Mouse (Mus musculus) telencephalon, adult 2 months (tissue): ENCODE measurements around the gene Zfp579.
"Not testable (repeated sequence)": the region's sequence is repeated elsewhere in the genome, so short reads cannot be mapped to it uniquely, and the experiment has no call there.

ENCODE experiments used
- DNase-seq: peaks from one replicate; pipeline ENCODE4 v3.0.0-alpha.2; 2011; ENCODE audit warnings: low read depth, low spot score

Zfp579 gene

DNA sequence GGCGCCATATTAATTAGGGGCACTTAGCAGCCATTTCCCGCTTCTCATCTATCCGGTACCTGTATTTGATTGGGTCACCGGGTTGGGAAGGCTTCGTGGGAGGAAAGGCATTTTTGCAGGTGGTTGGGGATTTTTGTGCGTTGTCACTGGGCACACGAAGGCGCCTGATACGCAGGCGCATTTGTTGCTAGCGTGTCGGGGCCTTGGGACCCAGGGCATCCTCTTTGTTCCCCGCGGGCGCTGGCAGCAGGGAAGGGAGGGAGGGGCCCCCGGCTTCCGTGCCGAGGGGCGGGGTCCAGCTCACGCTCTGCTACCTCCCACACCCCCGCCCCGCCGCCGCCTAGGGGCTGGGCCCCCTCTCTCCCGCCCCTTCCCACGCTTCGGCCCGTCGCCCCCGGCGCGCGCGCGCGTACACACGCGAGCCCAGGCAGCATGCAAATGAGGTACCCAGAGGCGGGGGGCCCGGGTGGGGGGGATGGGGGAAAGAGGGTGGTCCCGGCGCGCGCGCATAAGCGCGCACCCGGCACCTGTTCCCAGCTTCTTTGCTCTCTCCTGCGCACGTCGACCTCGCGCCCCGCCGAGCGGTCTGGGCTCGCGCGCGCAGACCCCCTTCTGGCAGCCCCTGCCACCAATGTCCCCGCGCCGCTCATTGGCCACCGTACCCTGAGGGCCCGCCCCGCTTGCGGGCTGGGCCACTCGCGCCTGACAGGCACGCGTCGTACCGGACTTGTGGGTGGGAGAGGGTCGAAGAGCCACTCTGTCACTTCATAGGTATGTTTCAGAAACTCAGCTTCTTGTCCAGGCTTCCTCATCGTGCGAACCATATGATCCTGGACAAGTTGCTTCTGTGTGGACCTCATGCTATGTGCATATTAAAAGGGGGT is 19.4 kb upstream of the Zfp579 start, which contains the start of gene Gm44973:
Gm44973 (plus strand) TSS at position 379 of the 884 bp plus-strand sequence.
- DNase-seq: peak; percentile 98

- peak; percentile 98 for DNase-seq
Measured at GRCm38 (mm10) chr7:5014251-5015117, 18.5 kb upstream of the Zfp579 start, which contains the start of the genes Zfp524 and Fiz1. Zfp524 (plus strand) TSS chr7:5014415. Fiz1 (minus strand) TSS chr7:5014697.

GRCm38 (mm10) chr7:5012681-5013513 is 16.9 kb upstream of the Zfp579 start:
- no peak for DNase-seq

DNA sequence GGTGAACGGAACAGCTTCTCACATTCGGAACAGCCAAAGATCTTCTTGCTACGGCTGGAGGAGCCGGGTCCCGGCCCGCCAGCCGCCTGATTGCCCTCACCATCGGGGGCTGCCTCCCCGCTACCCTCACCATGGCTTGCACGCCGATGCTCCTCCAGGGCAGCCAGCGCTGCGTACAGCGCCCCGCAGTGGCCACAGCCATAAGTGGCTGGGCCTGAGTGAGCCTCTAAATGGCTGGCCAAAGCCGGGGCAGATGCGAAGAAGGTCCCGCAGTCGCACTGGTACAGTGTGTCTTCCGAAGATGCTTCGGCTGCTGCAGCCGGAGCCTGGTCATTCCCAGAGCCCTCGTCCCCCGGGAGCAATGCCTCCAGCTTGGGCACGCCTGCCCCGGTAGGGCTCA is 12.3 kb upstream of the Zfp579 start:
- DNase-seq: no peak

GRCm38 (mm10) chr7:5002876-5003275 is 6.9 kb upstream of the Zfp579 start:
- DNase-seq: not testable (repeated sequence)

- no peak for DNase-seq
Measured at GRCm38 (mm10) chr7:4999876-5000275, 3.9 kb upstream of the Zfp579 start.

DNA sequence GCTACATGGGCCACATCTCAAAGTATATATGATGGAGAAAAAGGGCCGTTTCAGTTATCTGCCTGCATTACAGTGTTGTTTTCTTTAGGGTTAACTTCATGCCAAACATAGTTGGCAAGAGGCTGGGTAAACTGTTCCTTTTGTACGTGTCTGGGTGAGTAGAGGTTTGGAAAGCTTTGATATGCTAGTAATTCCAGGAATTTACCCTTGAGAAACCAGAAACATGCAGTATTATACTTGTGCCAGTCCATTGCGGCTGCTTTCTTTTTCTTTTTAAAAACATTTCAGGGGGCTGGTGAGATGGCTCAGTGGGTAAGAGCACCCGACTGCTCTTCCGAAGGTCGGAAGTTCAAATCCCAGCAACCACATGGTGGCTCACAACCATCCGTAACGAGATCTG is 976 bp upstream of the Zfp579 start:
- DNase-seq: no peak

DNA sequence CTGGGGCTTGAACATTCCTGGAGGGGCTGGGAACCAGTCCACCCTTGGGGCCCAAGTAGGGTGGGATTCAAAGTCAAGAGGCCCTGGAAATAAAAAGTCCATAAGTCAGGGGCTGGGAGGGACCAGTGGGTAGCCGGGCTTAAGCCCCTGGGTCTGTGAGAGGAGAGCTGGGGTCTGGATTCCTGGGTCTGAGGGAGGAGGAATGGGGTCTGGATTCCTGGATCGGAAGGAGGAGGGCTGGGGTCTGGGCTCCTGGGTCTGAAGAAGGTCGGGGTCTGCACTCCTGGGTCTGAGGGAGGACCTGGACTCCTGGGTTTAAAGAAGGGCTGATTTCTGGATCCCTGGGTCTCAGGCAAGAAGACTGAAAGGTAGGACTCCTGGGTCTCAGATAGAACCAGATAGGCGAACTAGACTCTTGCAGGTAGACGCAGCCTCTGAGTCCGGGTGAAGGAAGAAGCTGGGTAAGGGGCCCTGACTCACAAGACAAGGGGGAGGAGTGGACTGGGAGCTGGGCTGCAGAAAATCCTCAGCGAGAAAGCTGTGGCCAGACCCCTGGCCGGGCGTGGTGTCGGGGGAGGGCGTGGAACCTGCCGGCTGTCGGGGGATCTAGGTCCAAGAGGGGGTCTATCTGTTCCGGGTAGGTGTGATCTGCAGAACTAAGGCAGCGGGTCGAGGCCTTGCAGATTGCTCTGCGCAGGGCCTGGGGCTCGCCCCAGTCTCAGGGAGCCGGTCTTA is 523 bp downstream of the Zfp579 start:
- no peak for DNase-seq

DNA sequence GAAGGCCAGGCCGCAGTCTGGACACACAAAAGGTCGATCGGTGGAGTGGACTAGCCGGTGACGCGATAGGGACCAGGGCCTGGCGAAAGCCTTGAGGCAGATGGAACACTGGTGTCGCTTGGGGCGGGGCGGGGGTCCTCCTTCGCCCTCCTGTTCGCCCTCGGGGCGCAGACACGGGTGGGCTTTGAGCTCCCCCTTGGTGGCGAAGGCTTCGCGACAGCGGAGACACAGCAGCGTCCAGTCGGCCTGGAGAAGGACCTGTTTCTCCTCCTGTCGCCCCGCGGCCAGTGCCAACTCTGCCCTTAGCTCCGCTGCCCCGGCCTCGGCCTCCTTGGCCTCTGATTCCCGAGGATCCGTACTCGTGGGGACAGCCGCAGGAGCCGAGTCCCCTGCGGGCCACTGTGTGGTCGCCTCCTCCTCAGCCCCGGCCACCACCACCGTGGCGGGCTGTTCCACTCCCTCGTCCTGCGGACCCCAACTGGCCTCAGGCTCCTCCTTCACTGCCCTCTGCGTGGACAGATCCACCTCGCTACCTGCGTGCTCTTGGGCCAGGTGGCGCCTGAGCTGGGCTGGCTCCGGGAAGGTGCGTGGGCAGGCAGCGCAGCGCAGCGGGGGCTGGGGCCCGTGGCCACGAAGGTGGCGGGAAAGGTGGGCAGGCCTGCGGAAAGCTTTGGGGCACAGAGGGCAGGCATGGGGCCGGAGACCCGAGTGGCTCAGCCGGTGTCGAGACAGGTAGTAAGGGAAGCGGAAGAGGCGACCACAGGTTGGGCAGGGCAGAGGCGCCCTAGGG is 1.8 kb downstream of the Zfp579 start:
- no peak for DNase-seq

- no peak for DNase-seq
Measured at GRCm38 (mm10) chr7:4993347-4993998, 2.5 kb downstream of the Zfp579 start.

GRCm38 (mm10) chr7:4988250-4988649 is 7.7 kb downstream of the Zfp579 start:
- DNase-seq: no peak

DNA sequence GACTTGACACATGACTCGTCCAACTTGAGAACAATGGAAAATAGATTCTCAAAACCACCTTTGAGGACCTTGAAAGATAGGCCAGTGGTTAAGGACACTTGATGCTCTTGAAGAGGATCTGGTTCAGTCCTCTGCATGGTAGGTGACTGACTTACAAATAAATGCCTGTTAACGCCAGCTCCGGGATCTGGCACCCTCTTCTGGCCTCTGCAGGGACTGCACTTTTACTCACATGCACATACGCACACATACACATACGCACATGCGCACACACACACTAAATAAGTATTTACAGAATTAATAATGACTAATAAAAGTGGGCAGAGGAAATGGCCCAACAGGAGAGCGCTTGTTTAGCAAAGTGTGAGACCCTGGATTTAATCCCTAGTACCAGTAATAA is 19.1 kb downstream of the Zfp579 start:
- no peak for DNase-seq

DNA sequence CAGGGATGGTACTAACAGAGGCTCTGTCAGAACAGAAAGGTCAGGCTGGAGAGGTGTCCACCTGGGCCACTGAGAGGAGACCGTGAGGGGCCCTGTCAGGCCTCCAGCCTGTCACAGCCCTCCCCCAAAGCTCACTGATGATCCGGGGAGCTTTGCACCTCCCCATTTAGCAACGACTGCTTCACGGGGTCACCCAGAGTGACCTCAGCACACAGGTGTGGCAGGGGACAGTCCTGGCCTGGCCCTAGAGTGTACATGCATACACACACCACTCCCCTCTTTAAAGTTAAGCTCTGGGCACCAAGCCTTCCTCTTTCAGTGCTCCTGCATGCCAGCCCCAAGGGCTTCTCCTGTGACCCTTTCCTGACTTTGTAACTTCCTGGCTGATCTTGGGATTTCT is 20.5 kb downstream of the Zfp579 start:
- no peak for DNase-seq

GRCm38 (mm10) chr7:4972321-4973047 is 23.5 kb downstream of the Zfp579 start:
- DNase-seq: no peak

DNA sequence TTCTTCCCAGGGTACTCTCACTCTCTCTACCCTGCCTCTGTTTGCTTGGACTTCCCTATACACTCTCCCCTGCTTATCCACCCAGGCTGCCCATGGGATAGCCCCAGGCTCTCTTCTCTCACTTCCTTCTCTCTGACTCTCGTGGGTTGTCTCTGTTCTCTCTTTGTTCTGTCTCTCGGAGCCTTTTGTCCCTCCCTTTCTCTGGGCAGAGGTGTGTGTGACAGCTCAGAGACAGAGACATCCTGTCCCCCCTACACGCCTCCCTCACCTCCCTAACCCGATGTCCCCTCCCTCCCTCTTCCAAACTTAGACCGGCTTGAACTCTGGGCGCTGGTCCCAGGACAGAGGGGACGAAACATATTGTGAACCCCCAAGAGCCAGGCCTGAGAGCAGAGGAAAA is 24.2 kb downstream of the Zfp579 start:
- no peak for DNase-seq

GRCm38 (mm10) chr7:4971068-4971467 is 24.9 kb downstream of the Zfp579 start, which contains the start of gene Sbk3:
Sbk3 (minus strand) TSS chr7:4971168.
- DNase-seq: no peak

DNA sequence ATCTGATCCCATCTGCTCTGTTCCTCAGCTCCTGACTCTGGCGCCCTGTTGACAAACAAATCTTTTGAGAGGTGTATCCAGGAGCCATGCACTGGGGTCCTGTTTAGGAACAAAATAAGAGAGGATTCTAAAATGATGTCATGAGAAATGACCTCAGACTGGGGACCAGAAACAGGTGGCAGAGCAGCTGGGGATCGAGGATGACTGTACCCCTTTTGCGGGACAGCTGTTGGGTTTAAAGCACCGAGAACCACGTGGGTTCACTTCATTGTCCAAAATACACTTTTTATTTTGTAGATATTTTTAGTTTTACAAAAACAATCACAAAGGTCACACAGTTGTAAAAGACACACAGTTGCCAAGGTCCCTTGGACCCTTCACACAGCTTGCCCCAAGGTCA is 31.0 kb downstream of the Zfp579 start:
- DNase-seq: no peak

DNA sequence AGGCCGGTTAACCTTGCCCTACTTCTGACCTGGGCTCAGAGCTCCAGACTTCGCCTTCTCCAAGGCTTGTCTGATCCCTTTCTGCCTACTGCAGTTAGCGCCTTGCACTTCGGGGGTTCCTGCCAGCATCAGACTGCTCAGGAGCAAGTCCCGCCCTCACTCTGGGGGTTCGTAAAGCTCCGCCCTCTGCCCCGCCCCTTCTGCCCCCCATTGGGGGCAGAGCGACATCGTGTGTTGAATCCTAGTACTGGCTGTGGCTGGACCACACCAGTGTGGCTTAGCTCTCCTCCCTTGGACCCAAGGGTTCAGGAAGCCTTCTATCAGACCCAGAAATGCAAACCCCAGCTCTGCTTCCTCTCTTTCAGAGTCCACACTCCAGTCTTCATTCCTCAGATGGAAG is 31.7 kb downstream of the Zfp579 start, which contains the start of gene Sbk2:
Sbk2 (minus strand) TSS at position 135 of the 400 bp plus-strand sequence.
- peak; percentile 19 for DNase-seq

GRCm38 (mm10) chr7:4963527-4963926 is 32.4 kb downstream of the Zfp579 start:
- DNase-seq: no peak
